Mouse (Mus musculus): ENCODE results near the gene Zcchc2.

DNA sequence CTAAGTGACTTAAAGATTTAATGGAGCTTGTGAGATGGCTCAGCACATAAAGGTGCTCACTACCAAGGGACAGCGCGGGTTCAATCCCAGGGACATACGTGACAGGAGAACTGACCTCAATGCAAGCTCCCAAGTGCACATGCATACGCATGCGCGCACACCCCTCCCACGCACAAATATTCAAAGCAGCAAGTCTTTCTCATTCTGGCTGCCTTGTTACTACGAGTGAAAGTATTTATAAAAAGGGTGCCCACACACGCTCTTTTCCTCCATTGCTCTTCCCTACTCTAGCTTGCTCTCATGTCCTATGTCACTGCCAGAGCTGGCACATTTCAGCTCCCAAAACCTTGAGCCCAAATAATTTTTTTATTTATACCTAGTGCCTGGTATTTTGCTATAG, 27.4 kb upstream of the Zcchc2 start:
- TF ChIP-seq POLR2A (IDR thresholded peaks at IDR 0.05; ENCODE audit: borderline replicate concordance, insufficient read depth, low read length), result no peak
- TF ChIP-seq CTCF (IDR thresholded peaks at IDR 0.05; ENCODE audit: borderline replicate concordance, insufficient read depth, low read depth, low read length), result no peak
